Mouse (Mus musculus) Patski (cell line): ENCODE measurements around the gene Elovl4. TPM values are rescaled to one million over a fixed set of nuclear protein-coding genes. Genes with fewer than 3 reads are reported as not detected.
A peak's percentile ranks its signal among the peaks of the same experiment; 100 is the strongest.

Source experiments
- ATAC-seq: fragments of 100-300 bp; one replicate; pipeline ENCODE4 v1.8.0; 2021
- CTCF ChIA-PET: fragments of 350-600 bp; sonication (Branson Sonifier 250); formaldehyde crosslinking; loops from one replicate; lab custom pipeline; 2022; ENCODE audit warnings: inconsistent platforms; lab: Charles Lee
- POLR2A ChIA-PET: fragments of 350-600 bp; sonication (Branson Sonifier 250); formaldehyde crosslinking; loops from one replicate; lab custom pipeline; 2022; ENCODE audit warnings: antibody characterized with exemption, inconsistent platforms; lab: Charles Lee
- DNase-seq: peaks from one replicate; pipeline ENCODE4 v3.0.0-alpha.2; 2011; ENCODE audit warnings: low read depth, low spot score
- H3K27me3 ChIP-seq: fragments of 371-371 bp; one replicate; pipeline ENCODE4 v1.5.1; 2021
- CTCF ChIP-seq: fragments of 100-300 bp; IDR thresholded peaks from one replicate; pipeline ENCODE4 v1.5.1; 2021
- in situ Hi-C: fragments of 300-500 bp; cut with MboI; formaldehyde crosslinking; loops from 3 replicates; pipeline ENCODE4 v1.11.1; 2018; ENCODE audit warnings: low pct_unique_long_range_greater_than_20kb, mixed read lengths
- polyA plus RNA-seq: library from polyadenylated mRNA; unstranded; gene quantifications from one replicate; pipeline ENCODE4 v1.2.3, GENCODE M21; 2021

The Elovl4 gene
- 3.2 TPM for polyA plus RNA-seq

DNA sequence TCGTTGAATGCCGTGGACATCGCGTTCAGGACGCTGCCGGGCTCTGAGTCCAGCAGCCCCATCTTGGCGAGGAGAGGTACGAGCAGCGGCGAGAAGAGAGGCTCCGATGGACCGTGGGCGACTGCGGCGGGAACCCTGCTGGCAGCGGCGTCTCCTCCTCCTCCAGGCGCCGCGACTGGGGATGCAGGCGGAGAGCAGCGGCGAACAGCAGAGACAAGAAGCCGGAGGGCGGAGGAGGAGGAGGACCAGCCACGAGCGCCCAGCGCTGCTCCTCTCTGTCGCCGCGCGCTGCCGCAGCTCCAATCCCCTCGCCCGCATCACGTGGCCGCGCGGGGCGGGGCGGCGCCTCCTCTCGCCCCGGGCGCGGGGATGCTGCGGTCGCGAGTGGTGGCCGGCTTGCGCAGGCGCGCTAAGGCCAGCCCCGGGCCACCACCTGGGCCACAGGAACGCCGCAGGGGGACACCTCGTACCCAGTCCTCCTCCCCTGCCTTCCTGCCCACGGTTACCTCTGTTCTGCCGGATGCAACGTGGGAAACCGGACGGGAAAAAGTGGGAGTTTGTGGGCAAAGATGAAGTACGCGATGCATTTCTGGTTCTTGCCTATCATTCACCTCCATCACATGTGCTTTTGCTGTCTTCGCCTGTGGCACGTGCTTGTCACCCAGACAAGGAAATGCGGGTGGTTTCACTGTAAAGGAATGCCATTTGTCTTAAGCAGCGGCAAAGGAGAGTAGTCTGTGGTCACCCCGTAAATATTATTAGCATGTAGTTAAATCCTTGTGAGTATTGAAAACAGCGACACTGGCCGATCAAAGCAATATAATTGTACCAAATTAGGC, at the start of gene Elovl4:
Elovl4 (minus strand) TSS at position 301 of the 839 bp plus-strand sequence.
- ATAC-seq, result peak; percentile 84
- H3K27me3 ChIP-seq, result peaks cover 55% of the 10 kb centered on the region
- in situ Hi-C loops, result no loop called here
- POLR2A ChIA-PET, result interaction anchor here (0.8 kb wide), 1 partner anchor 28 kb away, joined by 3 read pairs; no protein-coding TSS in a partner anchor
- CTCF ChIA-PET, result no interaction called here
- DNase-seq, result no peak
- no peak for TF ChIP-seq CTCF

DNA sequence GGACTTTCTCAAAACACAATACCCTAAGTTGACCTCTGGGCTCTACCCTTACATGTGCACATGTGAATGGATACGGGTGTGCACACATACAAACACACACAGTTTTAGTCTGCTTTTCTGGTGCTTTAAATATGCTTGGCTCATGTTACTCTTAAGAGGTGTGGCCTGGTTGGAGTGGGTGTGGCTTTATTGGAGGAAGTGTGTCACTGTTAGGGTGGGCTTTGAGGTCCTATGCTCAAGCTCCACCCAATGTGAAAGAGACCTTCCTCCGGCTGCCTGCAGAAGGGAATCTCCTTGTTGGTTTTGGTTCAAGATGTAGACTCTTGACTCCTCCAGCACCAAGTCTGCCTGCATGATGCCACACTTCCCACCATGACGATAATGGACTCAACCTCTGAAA, 46.4 kb upstream of the Elovl4 start:
- no peak for DNase-seq
- H3K27me3 ChIP-seq, result no peaks in the 10 kb centered on the region
- ATAC-seq, result no peak
- ChIA-PET POLR2A (no interaction called here), CTCF (interaction anchor here (1.5 kb wide), 1 partner anchor 11 kb away, joined by 5 read pairs; no protein-coding TSS in a partner anchor)
- no peak for TF ChIP-seq CTCF
- in situ Hi-C loops, result no loop called here

DNA sequence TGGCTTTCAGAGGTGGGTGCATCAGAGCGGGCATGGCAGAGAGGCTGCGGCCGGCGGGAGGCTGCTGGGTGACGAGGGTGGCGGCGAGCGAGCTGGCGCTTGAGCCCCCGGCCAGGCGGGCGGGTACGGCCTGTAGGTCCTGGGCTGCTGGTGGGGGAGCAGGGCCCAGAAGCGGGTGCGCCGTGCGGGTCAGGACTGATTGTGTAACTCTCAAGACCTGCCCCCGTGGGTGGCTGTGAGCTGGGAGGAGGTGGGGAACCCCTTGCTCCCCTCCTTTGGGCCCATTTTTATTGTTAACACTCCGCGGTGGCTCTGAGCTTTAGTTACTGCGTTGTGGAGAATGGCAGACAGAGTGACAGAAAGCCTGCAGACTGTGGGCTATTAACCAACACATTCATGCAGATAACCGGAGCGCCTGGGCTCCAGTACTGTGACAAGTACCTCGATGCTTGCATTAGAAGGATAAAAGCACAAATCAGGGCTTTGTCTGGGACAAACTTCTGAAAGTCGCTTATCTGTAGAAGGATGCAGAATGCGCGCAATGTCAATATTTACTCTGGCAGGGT, 28.8 kb upstream of the Elovl4 start:
- TF ChIP-seq CTCF, result no peak
- CTCF ChIA-PET, result interaction anchor here (0.7 to 1.6 kb wide), 6 partner anchors 8 to 31 kb away, joined by 3 to 6 read pairs (median 4); no protein-coding TSS in a partner anchor
- POLR2A ChIA-PET, result interaction anchor here (0.6 kb wide), 1 partner anchor 411 kb away, joined by 4 read pairs; no protein-coding TSS in a partner anchor
- in situ Hi-C loops, result no loop called here
- ATAC-seq (peak; percentile 23), DNase-seq (no peak)
- H3K27me3 ChIP-seq, result no peaks in the 10 kb centered on the region

DNA sequence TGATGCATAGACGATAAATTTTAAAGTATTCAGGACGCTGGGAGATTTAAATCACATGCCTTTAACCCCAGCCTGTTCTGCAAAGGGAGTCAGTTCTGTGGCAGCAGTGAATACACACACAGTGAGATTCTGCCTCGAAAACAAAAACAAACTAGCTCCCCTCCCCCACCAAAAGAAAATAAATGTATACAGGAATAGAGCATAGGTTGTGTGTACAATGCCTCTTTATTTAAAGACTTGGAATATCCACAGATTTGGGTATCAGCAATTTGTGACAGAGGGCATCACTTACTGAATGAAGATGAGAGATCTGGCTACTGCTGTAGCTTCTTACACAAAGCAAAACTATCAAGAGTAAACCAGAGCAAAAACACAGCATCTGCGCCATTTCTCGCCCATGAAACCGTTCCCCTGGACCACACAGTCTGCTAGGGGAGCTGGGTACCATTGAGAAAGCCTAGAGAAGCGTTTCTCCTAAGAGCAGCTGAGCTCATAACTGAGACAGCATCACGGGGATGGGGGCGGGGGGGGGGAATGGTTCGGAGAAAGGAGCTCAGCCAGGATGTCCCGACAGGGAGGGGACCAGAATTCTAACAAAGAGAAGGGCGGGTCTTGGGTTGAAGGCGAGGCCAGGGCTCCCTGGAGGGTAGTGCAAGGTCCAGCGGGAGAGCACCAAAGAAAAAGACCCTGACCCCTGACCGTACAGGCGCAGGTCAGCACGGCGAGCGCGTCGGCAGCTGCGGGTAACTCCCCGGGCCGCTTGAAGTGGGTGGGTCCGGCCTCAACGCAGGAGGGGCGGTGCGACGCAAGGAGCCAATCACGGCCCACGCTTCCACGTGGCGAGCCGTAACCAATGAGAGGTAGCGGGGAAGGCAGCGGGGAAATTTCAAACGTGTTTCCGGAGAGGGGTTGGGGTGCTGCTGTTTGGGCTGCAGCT, 28.0 kb upstream of the Elovl4 start, which contains the start of gene Ttk:
Ttk (plus strand) TSS at position 879 of the 937 bp plus-strand sequence.
- ChIA-PET CTCF (interaction anchor here (0.6 to 1.6 kb wide), 9 partner anchors 9 to 30 kb away, joined by 3 to 6 read pairs (median 3); no protein-coding TSS in a partner anchor), POLR2A (interaction anchor here (0.6 to 0.7 kb wide), 3 partner anchors 28 to 410 kb away, joined by 3 to 4 read pairs (median 3); partner anchors contain the start of gene Elovl4)
- in situ Hi-C loops, result no loop called here
- ATAC-seq (peak; percentile 99), DNase-seq (peak; percentile 66)
- H3K27me3 ChIP-seq, result no peaks in the 10 kb centered on the region
- peak; percentile 57 for TF ChIP-seq CTCF

DNA sequence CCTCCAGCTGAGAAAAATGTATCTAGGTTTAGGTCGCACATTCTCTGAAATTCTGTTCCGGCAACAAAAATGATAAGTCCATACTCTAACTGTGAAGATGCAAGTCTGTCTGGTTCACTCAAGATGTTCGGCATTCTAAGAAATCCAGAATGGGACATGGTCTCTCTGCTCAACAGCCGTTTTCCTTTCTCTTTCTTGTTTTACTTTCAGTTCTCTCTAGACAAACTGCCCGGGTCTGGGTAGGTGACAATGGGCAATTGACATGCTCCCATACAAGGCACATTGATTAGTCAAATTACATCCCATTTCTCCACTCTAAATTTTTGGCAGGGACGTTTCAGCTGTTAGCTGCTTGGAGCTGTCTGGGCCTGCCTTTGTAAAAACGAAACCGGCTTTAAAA, 25.1 kb upstream of the Elovl4 start:
- ChIA-PET POLR2A (no interaction called here), CTCF (no interaction called here)
- TF ChIP-seq CTCF, result no peak
- in situ Hi-C loops, result no loop called here
- peaks cover 4% of the 10 kb centered on the region for H3K27me3 ChIP-seq
- DNase-seq, result no peak
- no peak for ATAC-seq

DNA sequence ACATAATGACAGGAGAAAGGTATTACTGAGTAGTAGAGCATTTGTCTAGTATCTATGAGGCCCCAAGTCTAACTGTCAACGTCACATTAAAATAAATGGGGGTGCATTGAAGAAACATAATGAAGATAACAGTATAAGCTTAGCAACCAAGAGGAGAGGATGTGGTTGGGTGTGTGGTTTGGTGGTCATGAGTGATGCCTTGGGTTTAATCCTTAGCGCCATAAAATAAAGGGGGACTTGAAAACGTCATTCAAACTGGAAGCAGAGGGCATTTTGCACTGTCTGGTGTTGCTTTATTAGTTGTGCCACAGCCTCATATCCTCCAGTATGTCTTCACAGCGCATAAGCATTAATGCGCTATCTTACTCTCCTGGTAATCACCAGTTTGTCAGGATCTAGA, 23.8 kb upstream of the Elovl4 start:
- POLR2A ChIA-PET, result no interaction called here
- in situ Hi-C loops, result no loop called here
- ATAC-seq (no peak), DNase-seq (no peak)
- H3K27me3 ChIP-seq, result peaks cover 5% of the 10 kb centered on the region
- TF ChIP-seq CTCF, result no peak
- CTCF ChIA-PET, result interaction anchor here (1.7 kb wide), 1 partner anchor 22 kb away, joined by 8 read pairs; no protein-coding TSS in a partner anchor

DNA sequence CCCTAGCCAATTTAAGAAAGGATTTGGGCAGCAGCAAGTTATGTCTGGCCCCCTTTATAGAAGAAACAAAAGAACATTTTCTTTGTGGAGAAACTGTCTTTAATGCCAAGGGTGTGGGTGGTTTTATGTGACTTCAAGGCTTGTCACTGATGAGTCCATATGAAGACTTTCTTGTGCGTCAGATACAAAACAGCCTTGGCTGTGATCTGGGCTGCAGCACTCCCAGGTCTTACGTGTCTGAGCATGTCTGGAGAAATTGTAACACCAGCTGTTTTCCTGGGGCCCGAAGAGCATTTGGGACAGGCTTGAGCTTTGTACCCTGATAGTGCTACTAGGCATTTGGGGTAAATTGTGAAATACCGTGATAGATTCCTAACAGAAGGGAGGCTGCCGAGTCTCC, 16.8 kb upstream of the Elovl4 start:
- TF ChIP-seq CTCF, result no peak
- in situ Hi-C loops, result no loop called here
- ChIA-PET CTCF (no interaction called here), POLR2A (no interaction called here)
- DNase-seq (no peak), ATAC-seq (no peak)
- H3K27me3 ChIP-seq, result peaks cover 17% of the 10 kb centered on the region

DNA sequence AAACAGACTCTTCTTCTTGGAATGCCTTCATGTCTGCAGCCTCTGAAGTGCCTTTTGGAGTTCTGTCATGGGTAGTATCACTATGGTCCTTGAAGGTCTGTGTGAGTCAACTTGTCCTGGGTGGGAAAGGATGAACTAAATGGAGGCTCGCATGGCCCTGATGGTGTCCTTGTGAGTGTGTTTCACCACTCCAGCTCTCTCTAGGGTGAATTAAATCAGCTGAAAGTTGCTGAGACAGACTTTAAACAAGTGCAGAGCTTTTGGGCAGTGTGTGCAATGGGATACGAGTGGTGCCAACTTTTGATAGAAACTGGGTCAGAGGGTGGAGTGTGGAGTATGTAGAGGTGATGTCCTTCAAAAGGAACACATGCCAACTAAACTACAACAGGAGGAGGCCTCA, 14.9 kb upstream of the Elovl4 start:
- no peak for TF ChIP-seq CTCF
- DNase-seq (no peak), ATAC-seq (no peak)
- H3K27me3 ChIP-seq, result peaks cover 28% of the 10 kb centered on the region
- ChIA-PET POLR2A (no interaction called here), CTCF (no interaction called here)
- in situ Hi-C loops, result no loop called here

DNA sequence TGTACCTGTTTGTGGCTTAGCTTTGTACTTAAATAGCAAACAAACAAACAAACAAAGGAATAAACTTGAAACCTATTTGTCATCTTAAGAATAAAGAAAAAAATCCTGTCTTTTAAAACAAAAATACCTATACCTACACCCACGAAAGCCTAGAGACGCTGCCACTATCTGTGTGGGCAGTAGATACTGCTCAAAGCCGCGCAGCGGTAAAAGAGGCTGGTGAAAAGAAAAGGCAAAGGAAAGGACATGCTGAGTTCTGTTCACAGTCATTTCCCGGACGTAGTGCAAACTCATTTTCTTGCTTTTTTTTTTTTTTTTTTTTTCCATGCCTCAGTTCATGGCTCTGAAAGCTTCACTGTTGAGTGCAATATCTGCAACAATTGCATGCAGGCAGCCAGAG, 13.1 kb upstream of the Elovl4 start:
- ChIA-PET POLR2A (interaction anchor here (1.5 kb wide), 1 partner anchor 11 kb away, joined by 4 read pairs; no protein-coding TSS in a partner anchor), CTCF (interaction anchor here (1.2 kb wide), 1 partner anchor 15 kb away, joined by 4 read pairs; no protein-coding TSS in a partner anchor)
- ATAC-seq (no peak), DNase-seq (no peak)
- H3K27me3 ChIP-seq, result peaks cover 37% of the 10 kb centered on the region
- TF ChIP-seq CTCF, result no peak
- in situ Hi-C loops, result no loop called here
